Mouse (Mus musculus) left cerebral cortex, adult 9 months (tissue): ENCODE measurements at regions not wholly inside any gene's neighbourhood (a gene's known extent, or its start where the extent isn't known, plus 50 kb on each side); places are given as distances from the start of the nearest gene placed in this dataset.
A peak's percentile ranks its signal among the peaks of the same experiment; 100 is the strongest.

Source experiments
- DNase-seq, 2 experiments: peaks; one replicate each; pipeline ENCODE4 v3.0.0; 2022; ENCODE audit warnings: low spot score in 2 of 2

- no peak for DNase-seq
Observed at GRCm38 (mm10) chr2:19049877-19050731, 52.0 kb downstream of the 4930426L09Rik start.

- no peak for DNase-seq
Observed at GRCm38 (mm10) chr2:19055500-19055899, 57.4 kb downstream of the 4930426L09Rik start.

- no peak for DNase-seq
Observed at GRCm38 (mm10) chr2:19057859-19058258, 59.7 kb downstream of the 4930426L09Rik start.

- no peak for DNase-seq
Observed at GRCm38 (mm10) chr2:19058765-19059164, 60.6 kb downstream of the 4930426L09Rik start.

- DNase-seq = no peak
Observed at GRCm38 (mm10) chr2:19059246-19059645, 61.1 kb downstream of the 4930426L09Rik start.

GRCm38 (mm10) chr2:19060218-19060915 lies 62.2 kb downstream of the 4930426L09Rik start:
- no peak for DNase-seq

- DNase-seq = no peak
Observed at GRCm38 (mm10) chr2:19064560-19065362, 66.6 kb downstream of the 4930426L09Rik start.

GRCm38 (mm10) chr2:19065511-19065910 lies 67.4 kb downstream of the 4930426L09Rik start:
- DNase-seq = no peak

- no peak for DNase-seq
Observed at GRCm38 (mm10) chr2:19068161-19068560, 70.0 kb downstream of the 4930426L09Rik start.

GRCm38 (mm10) chr2:19083816-19084215 lies 85.7 kb downstream of the 4930426L09Rik start:
- DNase-seq = no peak

GRCm38 (mm10) chr2:19085105-19085504 lies 87.0 kb downstream of the 4930426L09Rik start:
- DNase-seq = no peak

GRCm38 (mm10) chr2:19086167-19086566 lies 88.0 kb downstream of the 4930426L09Rik start:
- DNase-seq = no peak

- no peak for DNase-seq
Observed at GRCm38 (mm10) chr2:19086621-19087020, 88.5 kb downstream of the 4930426L09Rik start.

GRCm38 (mm10) chr2:19099384-19099783 lies 99.7 kb upstream of the Armc3 start:
- DNase-seq = no peak

GRCm38 (mm10) chr2:19108753-19109152 lies 90.3 kb upstream of the Armc3 start:
- DNase-seq = peak in 1 of 2 experiments; percentile 17

- no peak for DNase-seq
Observed at GRCm38 (mm10) chr2:19119871-19120270, 79.2 kb upstream of the Armc3 start.

GRCm38 (mm10) chr2:19132864-19133263 lies 66.2 kb upstream of the Armc3 start:
- DNase-seq = peak; percentile 14 to 21

- DNase-seq = no peak
Observed at GRCm38 (mm10) chr2:19142586-19142985, 56.5 kb upstream of the Armc3 start.

- no peak for DNase-seq
Observed at GRCm38 (mm10) chr2:19145412-19145811, 53.7 kb upstream of the Armc3 start.

GRCm38 (mm10) chr2:19145881-19146280 lies 53.2 kb upstream of the Armc3 start:
- peak; percentile 36 to 54 for DNase-seq

GRCm38 (mm10) chr2:19146289-19146688 lies 52.8 kb upstream of the Armc3 start:
- peak in 1 of 2 experiments; percentile 10 for DNase-seq

- DNase-seq = no peak
Observed at GRCm38 (mm10) chr2:19148812-19149211, 50.3 kb upstream of the Armc3 start.
